Mouse (Mus musculus) olfactory bulb, adult 2 months (tissue): ENCODE results near the gene Tenm4.

ENCODE experiments used
- CTCF ChIP-seq: fragments of 200-500 bp; IDR thresholded peaks from 2 replicates; pipeline ENCODE4 v1.5.1; 2012; ENCODE audit warnings: low read depth, mild to moderate bottlenecking, low read length, moderate library complexity; ENCODE audit not compliant: insufficient read depth
- POLR2A ChIP-seq: fragments of 200-500 bp; IDR thresholded peaks from 2 replicates; pipeline ENCODE4 v1.6.1; 2012; ENCODE audit warnings: mild to moderate bottlenecking, low read depth, low read length, moderate library complexity; ENCODE audit not compliant: insufficient read depth

DNA sequence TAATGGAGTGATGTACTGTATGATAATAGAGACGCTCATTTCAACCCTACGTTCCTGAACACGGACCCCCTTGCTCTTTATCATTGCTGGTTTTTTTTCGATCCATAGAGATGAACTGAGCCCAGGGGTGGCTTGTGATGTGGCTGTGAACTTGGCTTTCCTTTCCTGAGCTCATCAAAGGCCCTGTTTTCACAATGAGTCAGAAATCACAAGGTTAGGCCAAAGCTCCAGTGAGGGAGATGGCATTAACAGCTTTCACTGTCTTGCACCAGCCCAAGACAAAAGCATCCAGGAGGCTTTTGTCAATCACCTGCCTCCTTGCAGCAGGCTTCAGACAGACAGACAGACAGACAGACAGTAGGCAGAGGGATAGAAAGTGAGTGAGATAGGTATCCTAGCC lies 219.8 kb downstream of the Tenm4 start:
- TF ChIP-seq POLR2A (no peak), CTCF (no peak)
